Mouse (Mus musculus) heart, embryonic 12.5 days (tissue): ENCODE results near the gene Pxmp4. TPM values are rescaled to one million over a fixed set of nuclear protein-coding genes. Genes with fewer than 3 reads are reported as not detected.

Source experiments
- ATAC-seq: fragments of 200-750 bp; cut with Nextera tagmentation; 2 replicates; pipeline ENCODE4 v1.8.0; 2017; ENCODE audit warnings: moderate TSS enrichment, moderate library complexity; ENCODE audit not compliant: insufficient number of reproducible peaks, low FRiP score
- H3K27ac ChIP-seq: fragments of 300-500 bp; sonication (generic); 2 replicates; pipeline ENCODE4 v1.5.1; 2016; ENCODE audit warnings: mild to moderate bottlenecking, moderate library complexity; ENCODE audit not compliant: poor library complexity, severe bottlenecking
- H3K27me3 ChIP-seq: fragments of 300-500 bp; sonication (generic); replicated peaks from 2 replicates; pipeline ENCODE4 v1.6.1; 2016; ENCODE audit warnings: mild to moderate bottlenecking, moderate library complexity
- H3K36me3 ChIP-seq: fragments of 300-500 bp; sonication (generic); 2 replicates; pipeline ENCODE4 v1.6.1; 2016; ENCODE audit warnings: mild to moderate bottlenecking, moderate library complexity
- H3K4me1 ChIP-seq: fragments of 300-500 bp; sonication (generic); replicated peaks from 2 replicates; pipeline ENCODE4 v1.6.1; 2016; ENCODE audit warnings: mild to moderate bottlenecking
- H3K4me2 ChIP-seq: fragments of 300-500 bp; sonication (generic); 2 replicates; pipeline ENCODE4 v1.6.1; 2016; ENCODE audit warnings: mild to moderate bottlenecking, moderate library complexity
- H3K4me3 ChIP-seq: fragments of 300-500 bp; sonication (generic); 2 replicates; pipeline ENCODE4 v1.5.1; 2016; ENCODE audit warnings: mild to moderate bottlenecking
- H3K9ac ChIP-seq: fragments of 300-500 bp; sonication (generic); 2 replicates; pipeline ENCODE4 v1.6.1; 2016; ENCODE audit warnings: mild to moderate bottlenecking, moderate library complexity
- H3K9me3 ChIP-seq: fragments of 300-500 bp; sonication (generic); replicated peaks from 2 replicates; pipeline ENCODE4 v1.6.1; 2016; ENCODE audit warnings: mild to moderate bottlenecking, moderate library complexity
- WGBS: fragments of 180-500 bp; shearing (Covaris S2); methylation state at CpG from one replicate; pipeline ENCODE4 v1.1.7; 2016; 5-methylcytosine and 5-hydroxymethylcytosine counted together
- polyA plus RNA-seq: library from polyadenylated mRNA; unstranded; fragments of >200 nt; fragmentation: Nextera tagmentation; extraction: Ambion mirVana; gene quantifications from 2 replicates; pipeline ENCODE4 v1.2.1, GENCODE M21; 2016

Pxmp4 gene
- polyA plus RNA-seq = 18.9 and 20.5 TPM in 2 replicates

GRCm38 (mm10) chr2:154603638-154604153 is at the start of gene Pxmp4:
Gene Pxmp4, minus strand, starts transcription at chr2:154603708.
- no peaks in the 10 kb centered on the region for H3K27me3 ChIP-seq
- 0% methylated on average over 13 of the region's 13 CpGs for WGBS
- H3K4me2 ChIP-seq = peak within 1 kb of the TSS; percentile 83
- H3K36me3 ChIP-seq = no peaks in the 10 kb centered on the region
- peak within 1 kb of the TSS; percentile 61; the same call in 1 of the 2 replicates for H3K27ac ChIP-seq
- peak within 1 kb of the TSS; percentile 86 for H3K4me3 ChIP-seq
- H3K9ac ChIP-seq = peak within 1 kb of the TSS; percentile 86
- peak; percentile 100 for ATAC-seq
- H3K4me1 ChIP-seq = 0 out of 2 replicates have a peak, but pooled peaks cover 13% of the 10 kb centered on the region
- H3K9me3 ChIP-seq = no peaks in the 10 kb centered on the region

DNA sequence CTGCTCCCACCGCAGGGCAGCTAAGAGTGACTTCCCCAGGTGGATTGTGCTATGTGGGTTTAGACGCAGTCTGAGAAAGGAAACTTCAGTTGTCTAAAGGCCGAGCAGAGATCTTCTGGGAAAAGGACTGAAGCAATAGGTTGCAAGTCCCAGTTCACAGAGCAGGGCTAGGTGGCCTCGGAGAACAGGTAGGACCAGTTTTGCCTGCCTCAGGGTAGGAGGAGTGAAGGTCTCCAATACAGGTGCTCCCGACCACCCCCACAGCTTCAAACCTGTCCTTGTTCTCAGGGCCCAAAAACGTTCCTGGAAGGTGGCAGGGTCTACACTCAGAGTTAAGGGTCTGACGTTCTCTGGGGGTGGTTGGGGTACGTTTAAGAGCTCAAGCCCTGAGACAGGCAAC is 47.9 kb upstream of the Pxmp4 start, which contains the start of gene Chmp4b:
Gene Chmp4b, plus strand, starts transcription at position 343 of the 400 bp plus-strand sequence.
- Histone ChIP-seq H3K27ac (no peak within 1 kb of the TSS), H3K9me3 (no peaks in the 10 kb centered on the region), H3K9ac (no peak within 1 kb of the TSS), H3K4me1 (no peaks in the 10 kb centered on the region), H3K36me3 (no peaks in the 10 kb centered on the region), H3K4me2 (no peak within 1 kb of the TSS), H3K27me3 (no peaks in the 10 kb centered on the region), H3K4me3 (no peak within 1 kb of the TSS)
- ATAC-seq = no peak
- WGBS = 46% methylated on average over 8 of the region's 8 CpGs

DNA sequence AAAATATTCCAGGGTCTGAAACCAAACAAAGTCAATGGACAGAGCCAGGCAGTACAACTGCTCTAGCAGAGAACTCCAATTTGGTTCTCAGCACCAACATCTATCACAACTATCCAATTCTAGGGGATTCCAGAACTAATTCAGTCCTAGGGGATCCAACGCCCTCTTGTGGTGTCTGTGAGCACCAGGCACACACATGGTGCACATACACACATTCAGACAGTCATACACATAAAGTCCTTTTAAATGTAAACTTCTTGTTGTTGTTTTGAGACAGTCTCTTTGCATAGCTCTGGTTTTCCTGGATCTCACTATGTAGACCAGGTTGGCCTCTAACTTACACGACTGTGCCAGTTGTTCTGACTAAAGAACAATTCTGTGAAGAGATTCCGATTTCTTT is 46.9 kb upstream of the Pxmp4 start:
- Histone ChIP-seq H3K9me3 (no peaks in the 10 kb centered on the region), H3K4me1 (no peaks in the 10 kb centered on the region), H3K4me3 (no peak overlapping the region), H3K27ac (no peak overlapping the region), H3K9ac (no peak overlapping the region), H3K36me3 (peaks cover 8% of the 10 kb centered on the region; the same call in 1 of the 2 replicates), H3K27me3 (no peaks in the 10 kb centered on the region), H3K4me2 (no peak overlapping the region)
- WGBS = 83% methylated on average over 3 of the region's 3 CpGs
- ATAC-seq = no peak

DNA sequence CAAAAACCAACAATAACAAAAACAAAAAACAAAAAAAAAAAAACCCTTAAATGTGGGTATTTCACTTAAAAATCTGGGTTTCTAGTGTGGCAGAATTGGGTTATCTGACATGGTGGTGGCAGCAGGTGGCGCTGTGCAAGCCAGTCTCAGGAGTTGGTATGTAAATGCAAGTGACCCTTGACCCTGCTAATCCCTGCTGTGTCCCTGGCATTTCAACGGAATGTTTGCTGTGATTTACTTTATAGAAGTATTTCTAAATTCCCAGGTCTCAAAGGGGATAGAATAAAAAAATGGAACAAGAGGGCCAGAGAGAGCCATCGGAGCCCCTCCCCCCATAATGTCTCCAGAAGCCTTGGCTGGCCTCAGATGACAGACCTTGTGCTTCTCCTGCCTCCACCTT is 44.6 kb upstream of the Pxmp4 start:
- no peak overlapping the region for H3K4me3 ChIP-seq
- 24% methylated on average over 3 of the region's 3 CpGs for WGBS
- no peak for ATAC-seq

GRCm38 (mm10) chr2:154646634-154647033 is 43.1 kb upstream of the Pxmp4 start:
- WGBS = 76% methylated on average over 5 of the region's 5 CpGs
- Histone ChIP-seq H3K4me3 (no peak overlapping the region), H3K9ac (no peak overlapping the region)

More for the DNA sequence above, 44.6 kb upstream of the Pxmp4 start:
- Histone ChIP-seq H3K4me2 (no peak overlapping the region), H3K27me3 (no peaks in the 10 kb centered on the region), H3K36me3 (peaks cover 23% of the 10 kb centered on the region), H3K9me3 (no peaks in the 10 kb centered on the region), H3K27ac (no peak overlapping the region), H3K9ac (no peak overlapping the region), H3K4me1 (no peaks in the 10 kb centered on the region)

GRCm38 (mm10) chr2:154642712-154643385 is 39.3 kb upstream of the Pxmp4 start:
- no peak overlapping the region for H3K4me2 ChIP-seq
- WGBS = 52% methylated on average over 6 of the region's 6 CpGs
- peaks cover 6% of the 10 kb centered on the region for H3K4me1 ChIP-seq
- ATAC-seq = no peak
- H3K4me3 ChIP-seq = no peak overlapping the region
- no peak overlapping the region for H3K27ac ChIP-seq
- H3K27me3 ChIP-seq = no peaks in the 10 kb centered on the region
- H3K9me3 ChIP-seq = peaks cover 7% of the 10 kb centered on the region
- peaks cover 53% of the 10 kb centered on the region for H3K36me3 ChIP-seq
- H3K9ac ChIP-seq = no peak overlapping the region

More at GRCm38 (mm10) chr2:154646634-154647033, 43.1 kb upstream of the Pxmp4 start:
- Histone ChIP-seq H3K36me3 (peaks cover 33% of the 10 kb centered on the region), H3K9me3 (no peaks in the 10 kb centered on the region), H3K27ac (no peak overlapping the region), H3K4me2 (no peak overlapping the region), H3K4me1 (peaks cover 6% of the 10 kb centered on the region), H3K27me3 (no peaks in the 10 kb centered on the region)
- ATAC-seq = no peak

GRCm38 (mm10) chr2:154642005-154642459 is 38.5 kb upstream of the Pxmp4 start:
- Histone ChIP-seq H3K4me3 (no peak overlapping the region), H3K36me3 (peaks cover 60% of the 10 kb centered on the region), H3K27me3 (no peaks in the 10 kb centered on the region), H3K4me2 (no peak overlapping the region), H3K9ac (no peak overlapping the region), H3K4me1 (peaks cover 6% of the 10 kb centered on the region), H3K27ac (no peak overlapping the region), H3K9me3 (peaks cover 7% of the 10 kb centered on the region)
- no peak for ATAC-seq
- 93% methylated on average over 9 of the region's 9 CpGs for WGBS

DNA sequence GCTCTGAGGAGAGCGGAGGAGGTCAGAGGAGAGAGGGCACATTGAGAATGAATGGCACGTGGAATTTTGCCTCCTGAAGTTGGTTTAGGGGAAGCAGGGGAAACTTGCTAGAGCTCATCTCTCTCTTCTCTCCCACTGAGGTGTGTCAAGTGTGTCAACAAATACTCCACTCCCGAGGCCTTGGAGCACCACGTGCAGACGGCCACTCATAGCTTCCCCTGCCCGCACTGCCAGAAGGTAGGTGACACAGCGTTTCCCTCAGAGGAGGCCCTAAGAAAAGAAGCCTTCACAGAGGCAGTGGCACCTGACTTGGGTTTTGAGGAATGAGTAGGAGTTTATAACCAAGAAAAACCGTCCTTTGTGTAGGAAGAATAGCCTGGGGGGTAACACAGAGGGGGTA is 37.7 kb upstream of the Pxmp4 start:
- ATAC-seq = no peak
- Histone ChIP-seq H3K9ac (no peak overlapping the region), H3K27ac (no peak overlapping the region), H3K27me3 (no peaks in the 10 kb centered on the region), H3K4me2 (no peak overlapping the region), H3K9me3 (peaks cover 7% of the 10 kb centered on the region), H3K4me1 (peaks cover 6% of the 10 kb centered on the region), H3K4me3 (no peak overlapping the region), H3K36me3 (peaks cover 59% of the 10 kb centered on the region)
- 75% methylated on average over 8 of the region's 8 CpGs for WGBS

DNA sequence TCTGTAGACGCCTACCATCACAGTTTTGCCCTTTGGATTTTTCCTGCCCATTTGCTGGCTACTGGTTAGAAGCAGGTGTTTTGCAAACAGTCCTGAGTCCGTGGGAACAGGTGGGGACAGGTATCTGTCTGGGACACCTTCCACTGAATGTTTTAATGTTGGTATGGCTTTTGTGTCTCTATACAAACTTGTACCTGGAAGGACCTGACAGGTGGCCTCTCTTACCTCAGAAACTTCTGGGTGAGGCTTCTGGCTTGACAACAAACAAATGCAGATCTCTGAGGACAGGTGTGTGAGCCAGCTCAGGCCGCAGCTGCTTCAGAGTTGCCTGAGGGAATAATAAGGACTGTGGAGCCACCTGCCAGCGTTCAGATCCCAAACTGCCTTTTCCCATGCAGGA is 35.6 kb upstream of the Pxmp4 start:
- Histone ChIP-seq H3K4me1 (peaks cover 6% of the 10 kb centered on the region), H3K9me3 (peaks cover 7% of the 10 kb centered on the region), H3K9ac (no peak overlapping the region), H3K27ac (no peak overlapping the region), H3K4me3 (no peak overlapping the region), H3K4me2 (no peak overlapping the region), H3K36me3 (peaks cover 64% of the 10 kb centered on the region), H3K27me3 (no peaks in the 10 kb centered on the region)
- ATAC-seq = no peak
- WGBS = 93% methylated on average over 4 of the region's 4 CpGs

DNA sequence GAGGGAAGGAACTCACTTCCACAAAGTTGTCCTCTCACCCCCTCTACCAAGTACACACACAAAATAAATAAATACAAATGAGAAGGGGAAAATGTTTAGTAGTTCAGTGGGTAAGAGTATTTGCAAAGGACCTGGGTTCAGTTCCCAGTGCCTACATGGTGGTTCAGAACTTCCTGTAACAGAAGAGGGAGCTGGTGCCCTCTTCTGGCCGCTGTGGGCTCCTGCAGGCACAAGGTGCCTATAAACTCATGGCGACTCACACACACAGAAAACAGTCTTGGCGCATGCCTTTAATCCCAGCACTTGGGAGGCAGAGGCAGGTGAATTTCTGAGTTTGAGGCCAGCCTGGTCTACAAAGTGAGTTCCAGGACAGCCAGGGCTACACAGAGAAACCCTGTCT is 35.0 kb upstream of the Pxmp4 start:
- no peak overlapping the region for H3K4me3 ChIP-seq
- H3K9me3 ChIP-seq = peaks cover 7% of the 10 kb centered on the region
- no peaks in the 10 kb centered on the region for H3K27me3 ChIP-seq
- H3K9ac ChIP-seq = no peak overlapping the region
- no peak for ATAC-seq
- peaks cover 6% of the 10 kb centered on the region for H3K4me1 ChIP-seq
- 89% methylated on average over 3 of the region's 3 CpGs for WGBS
- peaks cover 61% of the 10 kb centered on the region for H3K36me3 ChIP-seq
- H3K27ac ChIP-seq = no peak overlapping the region
- H3K4me2 ChIP-seq = no peak overlapping the region

DNA sequence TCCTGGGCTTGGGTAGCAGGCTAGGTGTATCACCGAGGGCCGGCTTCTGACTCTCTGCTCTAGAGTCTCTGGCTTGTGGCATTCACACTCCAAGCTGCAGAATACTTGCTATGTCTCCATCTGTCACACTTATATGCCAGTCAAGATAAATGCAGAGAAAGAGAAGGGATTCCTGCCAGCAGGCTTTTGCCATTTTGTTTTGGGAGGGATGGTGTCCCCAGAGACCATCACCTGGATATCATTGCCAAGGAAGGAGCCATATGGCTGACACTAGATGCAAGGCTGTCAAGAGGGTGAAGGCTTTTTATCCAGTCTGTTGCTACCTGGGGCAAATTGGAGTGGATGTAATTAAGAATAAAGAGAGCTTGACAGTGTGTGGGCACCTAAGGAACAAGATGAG is 32.3 kb upstream of the Pxmp4 start:
- Histone ChIP-seq H3K4me2 (no peak overlapping the region), H3K27ac (no peak overlapping the region), H3K9me3 (peaks cover 7% of the 10 kb centered on the region), H3K9ac (no peak overlapping the region), H3K4me3 (no peak overlapping the region), H3K4me1 (no peaks in the 10 kb centered on the region), H3K27me3 (no peaks in the 10 kb centered on the region), H3K36me3 (peaks cover 56% of the 10 kb centered on the region)
- ATAC-seq = no peak
- 79% methylated on average over 2 of the region's 2 CpGs for WGBS
